Comparison of ENCODE assay signal across 20 mouse cellular contexts in genomic region chr3:98132140-98132539, GRCm38 (mm10). TPM values are rescaled to one million over a fixed set of nuclear protein-coding genes. Genes with fewer than 3 reads are reported as not detected.
"Had no signal": no experiment of that assay in that cellular context is flagged by ENCODE, and none has a peak within 500 bp of the region (broad histone marks: within the 10 kb centered on the region; RNA-seq: fewer than 3 reads in every experiment).

No protein-coding gene starts in this region.

RNA-seq across cellular contexts. Expression of gene Adam30, which starts 28.3 kb away (rescaled TPM):
- total RNA-seq: layer of hippocampus, postnatal 10 days; layer of hippocampus, postnatal 36 days; left cerebral cortex, adult 2 months; left cerebral cortex, postnatal 10 days; left cerebral cortex, postnatal 36 days had no signal
- polyA plus RNA-seq: kidney, embryonic 16.5 days; large intestine, adult 2 months; limb, embryonic 11.5 days; limb, embryonic 15.5 days; liver, embryonic 11.5 days; liver, embryonic 15.5 days; lung, adult 2 months; lung, embryonic 16.5 days; macrophage; midbrain, embryonic 12.5 days; midbrain, embryonic 15.5 days; neural tube, embryonic 12.5 days; neural tube, embryonic 15.5 days; stomach, embryonic 14.5 days; thymus, postnatal 0 days had no signal
